Mouse (Mus musculus) C2C12 (cell line): ENCODE results near the gene Gdpd3.

Experiments used
- CEBPB ChIP-seq: IDR thresholded peaks from one replicate; pipeline ENCODE4 v1.6.1; 2011; ENCODE audit warnings: low read depth, mild to moderate bottlenecking, control low read depth, moderate library complexity
- CTCF ChIP-seq: IDR thresholded peaks from one replicate; pipeline ENCODE4 v1.5.1; 2011; ENCODE audit not compliant: control insufficient read depth, insufficient read depth, insufficient read length
- MAX ChIP-seq: IDR thresholded peaks from one replicate; pipeline ENCODE4 v1.6.1; 2011; ENCODE audit warnings: mild to moderate bottlenecking, control low read depth
- MYOD1 ChIP-seq: IDR thresholded peaks from one replicate; pipeline ENCODE4 v1.6.1; 2011; ENCODE audit warnings: low read depth; ENCODE audit not compliant: control insufficient read depth, insufficient read length
- MYOG ChIP-seq: IDR thresholded peaks from one replicate; pipeline ENCODE4 v1.6.1; 2011; ENCODE audit not compliant: control insufficient read depth, insufficient read length; ENCODE audit errors: extremely low read depth

DNA sequence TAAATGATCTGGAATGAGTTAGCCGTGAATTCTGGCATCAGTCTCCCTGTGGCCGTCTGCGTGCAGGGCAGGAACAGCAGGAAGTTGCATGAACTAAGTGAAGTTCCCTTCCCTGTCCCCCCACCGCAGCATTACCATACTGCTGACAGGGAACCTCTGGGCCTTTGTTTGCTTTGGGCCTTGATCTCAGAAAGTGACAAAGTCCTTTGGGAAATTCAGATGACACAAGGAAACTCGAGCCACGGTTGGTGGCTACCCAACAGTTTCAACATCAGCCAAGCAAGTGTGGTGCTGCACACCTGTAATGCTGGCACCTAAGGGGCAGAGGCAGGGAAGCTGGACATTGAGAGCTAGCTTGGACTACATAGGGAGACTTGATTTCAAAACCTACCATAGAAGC, 19.3 kb upstream of the Gdpd3 start:
- TF ChIP-seq MYOG = no peak
- TF ChIP-seq MYOD1 = no peak
- no peak for TF ChIP-seq CTCF
- TF ChIP-seq CEBPB = no peak
- no peak for TF ChIP-seq MAX
